Mouse (Mus musculus) stomach, embryonic 16.5 days (tissue): ENCODE measurements around the gene Fam98a. TPM values are rescaled to one million over a fixed set of nuclear protein-coding genes. Genes with fewer than 3 reads are reported as not detected.
A peak's percentile ranks its signal among the peaks of the same experiment; 100 is the strongest.

Experiments used
- ATAC-seq: fragments of 200-750 bp; cut with Nextera tagmentation; 2 replicates; pipeline ENCODE4 v1.8.0; 2017; ENCODE audit warnings: moderate number of reproducible peaks, moderate TSS enrichment; ENCODE audit not compliant: insufficient read depth, low FRiP score
- H3K27ac ChIP-seq: fragments of 300-500 bp; sonication (generic); 2 replicates; pipeline ENCODE4 v1.5.1; 2014; ENCODE audit warnings: low read length
- H3K27me3 ChIP-seq: fragments of 300-500 bp; sonication (generic); 2 replicates; pipeline ENCODE4 v1.6.1; 2014; ENCODE audit warnings: low read length, control low read depth, mixed read lengths; ENCODE audit not compliant: control insufficient read depth, insufficient read depth
- H3K36me3 ChIP-seq: fragments of 300-500 bp; sonication (generic); 2 replicates; pipeline ENCODE4 v1.6.1; 2014; ENCODE audit warnings: low read length; ENCODE audit not compliant: control insufficient read depth, insufficient read depth
- H3K4me1 ChIP-seq: fragments of 300-500 bp; sonication (generic); 2 replicates; pipeline ENCODE4 v1.6.1; 2014; ENCODE audit warnings: low read length, control low read depth, mixed read lengths; ENCODE audit not compliant: control insufficient read depth, insufficient read depth
- H3K4me2 ChIP-seq: fragments of 300-500 bp; sonication (generic); 2 replicates; pipeline ENCODE4 v1.6.1; 2014; ENCODE audit warnings: low read depth, low read length, mixed read lengths
- H3K4me3 ChIP-seq: fragments of 300-500 bp; sonication (generic); replicated peaks from 2 replicates; pipeline ENCODE4 v1.5.1; 2014; ENCODE audit warnings: mild to moderate bottlenecking, low read length
- H3K9ac ChIP-seq: fragments of 300-500 bp; sonication (generic); 2 replicates; pipeline ENCODE4 v1.6.1; 2014; ENCODE audit warnings: low read length
- H3K9me3 ChIP-seq: fragments of 300-500 bp; sonication (generic); replicated peaks from 2 replicates; pipeline ENCODE4 v1.6.1; 2016; ENCODE audit warnings: low read length, control low read depth; ENCODE audit not compliant: control insufficient read depth
- WGBS: fragments of 180-500 bp; shearing (Covaris S2); extraction: QIAGEN DNeasy Blood & Tissue Kit; methylation state at CpG from one replicate; pipeline ENCODE4 v1.1.7; 2014; 5-methylcytosine and 5-hydroxymethylcytosine counted together
- polyA plus RNA-seq: library from polyadenylated mRNA; unstranded; fragments of >200 nt; fragmentation: Nextera tagmentation; extraction: Ambion mirVana; gene quantifications from 2 replicates; pipeline ENCODE4 v1.2.1, GENCODE M21; 2015

Fam98a gene
- 20.8 and 23.2 TPM in 2 replicates for polyA plus RNA-seq

- ATAC-seq = peak; percentile 98
- peak within 1 kb of the TSS; percentile 91 for H3K4me2 ChIP-seq
- no peaks in the 10 kb centered on the region for H3K36me3 ChIP-seq
- no peaks in the 10 kb centered on the region for H3K9me3 ChIP-seq
- H3K4me1 ChIP-seq = no peaks in the 10 kb centered on the region
- H3K4me3 ChIP-seq = peak within 1 kb of the TSS; percentile 76
- under 1% methylated on average over 56 of the region's 56 CpGs for WGBS
- no peaks in the 10 kb centered on the region for H3K27me3 ChIP-seq
- H3K9ac ChIP-seq = peak within 1 kb of the TSS; percentile 83
- no peak within 1 kb of the TSS; the same call in 1 of the 2 replicates for H3K27ac ChIP-seq
These were observed at the start of gene Fam98a for GRCm38 (mm10) chr17:75551512-75552400. Fam98a (minus strand) TSS chr17:75551946.

- no peak overlapping the region for H3K9ac ChIP-seq
- WGBS = 59% methylated on average over 3 of the region's 3 CpGs
- no peaks in the 10 kb centered on the region for H3K9me3 ChIP-seq
- no peaks in the 10 kb centered on the region for H3K4me1 ChIP-seq
- no peak overlapping the region for H3K27ac ChIP-seq
- ATAC-seq = no peak
- no peaks in the 10 kb centered on the region for H3K27me3 ChIP-seq
- no peak overlapping the region for H3K4me2 ChIP-seq
- no peak overlapping the region for H3K4me3 ChIP-seq
- no peaks in the 10 kb centered on the region for H3K36me3 ChIP-seq
These were observed 46.9 kb upstream of the Fam98a start for GRCm38 (mm10) chr17:75598652-75599051.

- WGBS = 81% methylated on average over 1 of the region's 1 CpGs
- H3K27ac ChIP-seq = no peak overlapping the region
- H3K36me3 ChIP-seq = no peaks in the 10 kb centered on the region
- H3K4me3 ChIP-seq = no peak overlapping the region
- no peak for ATAC-seq
- H3K4me2 ChIP-seq = no peak overlapping the region
- H3K9me3 ChIP-seq = no peaks in the 10 kb centered on the region
- no peaks in the 10 kb centered on the region for H3K27me3 ChIP-seq
- H3K4me1 ChIP-seq = no peaks in the 10 kb centered on the region
- H3K9ac ChIP-seq = no peak overlapping the region
These were observed 31.0 kb upstream of the Fam98a start for GRCm38 (mm10) chr17:75582738-75583137.

- Histone ChIP-seq H3K9me3 (no peaks in the 10 kb centered on the region), H3K27me3 (no peaks in the 10 kb centered on the region), H3K27ac (no peak overlapping the region), H3K4me3 (no peak overlapping the region), H3K9ac (no peak overlapping the region), H3K4me1 (no peaks in the 10 kb centered on the region), H3K36me3 (no peaks in the 10 kb centered on the region), H3K4me2 (no peak overlapping the region)
- ATAC-seq = no peak
- 56% methylated on average over 7 of the region's 7 CpGs for WGBS
These were observed 23.9 kb upstream of the Fam98a start for GRCm38 (mm10) chr17:75575608-75576007.

- H3K36me3 ChIP-seq = no peaks in the 10 kb centered on the region
- no peak overlapping the region for H3K27ac ChIP-seq
- no peaks in the 10 kb centered on the region for H3K27me3 ChIP-seq
- no peak overlapping the region for H3K4me2 ChIP-seq
- H3K4me3 ChIP-seq = no peak overlapping the region
- no peak for ATAC-seq
- 80% methylated on average over 2 of the region's 2 CpGs for WGBS
- no peaks in the 10 kb centered on the region for H3K4me1 ChIP-seq
- H3K9me3 ChIP-seq = no peaks in the 10 kb centered on the region
- H3K9ac ChIP-seq = no peak overlapping the region
These were observed 6.3 kb upstream of the Fam98a start for GRCm38 (mm10) chr17:75558041-75558440.

GRCm38 (mm10) chr17:75557031-75557430 is 5.3 kb upstream of the Fam98a start:
- no peak for ATAC-seq
- no peaks in the 10 kb centered on the region for H3K9me3 ChIP-seq
- no peak overlapping the region for H3K27ac ChIP-seq
- H3K4me1 ChIP-seq = no peaks in the 10 kb centered on the region
- WGBS = 45% methylated on average over 3 of the region's 3 CpGs
- H3K36me3 ChIP-seq = no peaks in the 10 kb centered on the region
- H3K27me3 ChIP-seq = no peaks in the 10 kb centered on the region
- H3K4me2 ChIP-seq = no peak overlapping the region
- no peak overlapping the region for H3K9ac ChIP-seq
- no peak overlapping the region for H3K4me3 ChIP-seq

- WGBS = 35% methylated on average over 11 of the region's 11 CpGs
- Histone ChIP-seq H3K4me1 (no peaks in the 10 kb centered on the region), H3K9me3 (no peaks in the 10 kb centered on the region), H3K27ac (no peak overlapping the region; the same call in 1 of the 2 replicates), H3K9ac (peak overlapping the region; percentile 83), H3K4me3 (peak overlapping the region; percentile 76), H3K27me3 (no peaks in the 10 kb centered on the region), H3K36me3 (peaks cover 3% of the 10 kb centered on the region; the same call in 1 of the 2 replicates), H3K4me2 (peak overlapping the region; percentile 91)
- ATAC-seq = no peak
These were observed 854 bp downstream of the Fam98a start for GRCm38 (mm10) chr17:75550771-75551413.

- H3K9ac ChIP-seq = no peak overlapping the region; the same call in 1 of the 2 replicates
- H3K4me2 ChIP-seq = no peak overlapping the region
- H3K4me3 ChIP-seq = no peak overlapping the region
- no peaks in the 10 kb centered on the region for H3K4me1 ChIP-seq
- 72% methylated on average over 7 of the region's 7 CpGs for WGBS
- no peak for ATAC-seq
- peaks cover 19% of the 10 kb centered on the region for H3K36me3 ChIP-seq
- H3K9me3 ChIP-seq = no peaks in the 10 kb centered on the region
- H3K27me3 ChIP-seq = no peaks in the 10 kb centered on the region
- H3K27ac ChIP-seq = no peak overlapping the region
These were observed 7.5 kb downstream of the Fam98a start for GRCm38 (mm10) chr17:75544262-75544661.

- Histone ChIP-seq H3K4me3 (no peak overlapping the region), H3K4me1 (0 out of 2 replicates have a peak, but pooled peaks cover 3% of the 10 kb centered on the region), H3K36me3 (peaks cover 19% of the 10 kb centered on the region), H3K9me3 (no peaks in the 10 kb centered on the region), H3K9ac (no peak overlapping the region), H3K27me3 (no peaks in the 10 kb centered on the region), H3K4me2 (no peak overlapping the region), H3K27ac (no peak overlapping the region)
- WGBS = 67% methylated on average over 7 of the region's 7 CpGs
- ATAC-seq = no peak
These were observed 8.3 kb downstream of the Fam98a start for GRCm38 (mm10) chr17:75543434-75543833.
